Mouse (Mus musculus) testis, postnatal 10 days (tissue): ENCODE measurements at regions not wholly inside any gene's neighbourhood (a gene's known extent, or its start where the extent isn't known, plus 50 kb on each side); places are given as distances from the start of the nearest gene placed in this dataset.

ENCODE experiments used
- DNase-seq: peaks from one replicate; pipeline ENCODE4 v3.0.0; 2021; ENCODE audit warnings: low spot score

- DNase-seq = no peak
Measured at GRCm38 (mm10) chr7:133521936-133522335, 80.0 kb downstream of the Tex36 start.

GRCm38 (mm10) chr7:133518926-133519325, 83.0 kb downstream of the Tex36 start:
- DNase-seq = no peak

GRCm38 (mm10) chr7:133517576-133517975, 84.4 kb downstream of the Tex36 start:
- DNase-seq = no peak

GRCm38 (mm10) chr7:133510926-133511325, 91.0 kb downstream of the Tex36 start:
- DNase-seq = no peak

GRCm38 (mm10) chr7:133509486-133509885, 92.5 kb downstream of the Tex36 start:
- no peak for DNase-seq

GRCm38 (mm10) chr7:133508370-133509012, 93.5 kb downstream of the Tex36 start:
- DNase-seq = no peak

- no peak for DNase-seq
Measured at GRCm38 (mm10) chr7:133505628-133506027, 96.3 kb downstream of the Tex36 start.

- no peak for DNase-seq
Measured at GRCm38 (mm10) chr7:133503946-133504345, 98.0 kb downstream of the Tex36 start.

- no peak for DNase-seq
Measured at GRCm38 (mm10) chr7:133502731-133503130, 99.2 kb downstream of the Tex36 start.

- DNase-seq = no peak
Measured at GRCm38 (mm10) chr7:133497551-133497950, 104.4 kb downstream of the Tex36 start.

- no peak for DNase-seq
Measured at GRCm38 (mm10) chr7:133494982-133495550, 106.9 kb downstream of the Tex36 start.

- no peak for DNase-seq
Measured at GRCm38 (mm10) chr7:133494256-133494981, 107.5 kb downstream of the Tex36 start.

- DNase-seq = peak; percentile 54
Measured at GRCm38 (mm10) chr7:133492626-133493025, 109.3 kb downstream of the Tex36 start.

- DNase-seq = no peak
Measured at GRCm38 (mm10) chr7:133487887-133488630, 113.9 kb downstream of the Tex36 start.

- DNase-seq = no peak
Measured at GRCm38 (mm10) chr7:133484430-133484841, 117.5 kb downstream of the Tex36 start.

- no peak for DNase-seq
Measured at GRCm38 (mm10) chr7:133481529-133481928, 120.4 kb downstream of the Tex36 start.

GRCm38 (mm10) chr7:133479679-133480078, 122.3 kb downstream of the Tex36 start:
- no peak for DNase-seq

GRCm38 (mm10) chr7:133477933-133478332, 124.0 kb downstream of the Tex36 start:
- DNase-seq = peak; percentile 51

GRCm38 (mm10) chr7:133477221-133477620, 124.7 kb downstream of the Tex36 start:
- no peak for DNase-seq

- DNase-seq = no peak
Measured at GRCm38 (mm10) chr7:133471706-133472105, 130.3 kb downstream of the Tex36 start.

- no peak for DNase-seq
Measured at GRCm38 (mm10) chr7:133470620-133470958, 131.4 kb downstream of the Tex36 start.

- no peak for DNase-seq
Measured at GRCm38 (mm10) chr7:133469952-133470619, 131.9 kb downstream of the Tex36 start.
